Comparison of ENCODE assay signal across 21 mouse cellular contexts in genomic region chr6:136967466-136967865, GRCm38 (mm10). TPM values are rescaled to one million over a fixed set of nuclear protein-coding genes. Genes with fewer than 3 reads are reported as not detected.
DNase-seq lines count a peak whose midpoint lies in the region; ATAC-seq and TF ChIP-seq lines count a peak whose summit lies in the region.
"Had no signal": no experiment of that assay in that cellular context is flagged by ENCODE, and none has a peak within 500 bp of the region (broad histone marks: within the 10 kb centered on the region; RNA-seq: fewer than 3 reads in every experiment).

No protein-coding gene starts in this region.

- H3K27me3 ChIP-seq in thymus, adult 2 months (ENCODE audit: control insufficient read depth, insufficient read depth, low read length), result no peaks in the 10 kb centered on the region
- H3K27me3 ChIP-seq: hindbrain, embryonic 13.5 days; neural tube, embryonic 15.5 days had no signal

- peak; percentile 33 for ATAC-seq in CD4-positive, CD25-positive, alpha-beta regulatory T cell, adult 4 months
- ATAC-seq in common myeloid progenitor, adult 5-6 weeks (replicated peaks; ENCODE audit: low read depth, poor library complexity, severe bottlenecking), result peak; percentile 14; the same call in 1 of the 2 replicates
- ATAC-seq in erythroblast, adult 5-6 weeks (replicated peaks; ENCODE audit: low FRiP score, poor library complexity, severe bottlenecking), result no peak
- ATAC-seq: lung, postnatal 0 days had no signal

- peaks cover 20% of the 10 kb centered on the region for H3K4me1 ChIP-seq in thymus, adult 2 months (replicated peaks; ENCODE audit: control insufficient read depth, insufficient read depth, low read length)
- H3K4me1 ChIP-seq: hindbrain, embryonic 13.5 days; neural tube, embryonic 15.5 days had no signal

- no peak for DNase-seq in thymus, adult 2 months
- DNase-seq in thymus, adult 18-20 months, result no peak
- DNase-seq in natural killer cell, adult 2 months (ENCODE audit: low spot score in 2 of 2), result peak; percentile 64 to 65
- DNase-seq in adipocyte (ENCODE audit: low spot score), result no peak
- no peak for DNase-seq in adrenal gland, postnatal 10 days
- DNase-seq: adrenal gland, postnatal 25 days; cerebellum, adult 9-11 months; kidney, adult 18-20 months; kidney, postnatal 25 days; layer of hippocampus, adult 9-11 months had no signal

- H3K4me3 ChIP-seq in thymus, adult 2 months (ENCODE audit: control insufficient read depth, insufficient read depth, low read length), result no peak overlapping the region
- H3K4me3 ChIP-seq: hindbrain, embryonic 13.5 days; neural tube, embryonic 15.5 days had no signal

- no peaks in the 10 kb centered on the region for H3K36me3 ChIP-seq in thymus, adult 2 months (ENCODE audit: control insufficient read depth, insufficient read depth, low read length)
- H3K36me3 ChIP-seq: hindbrain, embryonic 13.5 days; neural tube, embryonic 15.5 days had no signal

- WGBS in thymus, adult 2 months, result 32% methylated on average over 4 of the region's 4 CpGs

- no peak for TF ChIP-seq POLR2A in thymus, adult 2 months (IDR thresholded peaks at IDR 0.05; ENCODE audit: control insufficient read depth, extremely low read depth, insufficient read depth, low read length, poor library complexity)

- TF ChIP-seq CTCF in thymus, adult 2 months (IDR thresholded peaks at IDR 0.05; ENCODE audit: borderline replicate concordance, control insufficient read depth, extremely low read depth, insufficient read depth, low read length, poor library complexity), result no peak

- H3K27ac ChIP-seq in thymus, adult 2 months (ENCODE audit: control insufficient read depth, insufficient read depth, low read length), result peak overlapping the region; percentile 35; the same call in 1 of the 2 replicates
- H3K27ac ChIP-seq: hindbrain, embryonic 13.5 days; neural tube, embryonic 15.5 days had no signal

RNA-seq across cellular contexts. Expression of gene Arhgdib, which starts 25.8 kb away (rescaled TPM):
- 644 and 667 TPM in 2 replicates for polyA plus RNA-seq in thymus, adult 2 months (2012; rRNA removed)
- 1,000 to 10,000 TPM; 2,618 to 2,837 TPM for polyA plus RNA-seq in CD4-positive, CD25-positive, alpha-beta regulatory T cell, adult 4 months (2017; shearing (Covaris generic))
- total RNA-seq in common myeloid progenitor, adult 5-6 weeks (2017), result 551 and 575 TPM in 2 replicates
- total RNA-seq in erythroblast, adult 5-6 weeks (2015; ENCODE audit: low replicate concordance), result 1,174 and 1,226 TPM in 2 replicates
- total RNA-seq in erythroblast, adult 5-6 weeks (2017; ENCODE audit: low replicate concordance), result 299 and 335 TPM in 2 replicates
- total RNA-seq in adrenal gland, postnatal 10 days (2021), result 10 to 100 TPM; 43.0 to 44.5 TPM

RNA-seq across cellular contexts. Expression of gene Pde6h, which starts 43.8 kb away (rescaled TPM):
- polyA plus RNA-seq in thymus, adult 2 months (2012; rRNA removed), result 0.01 TPM in 1 of 2 replicates, not detected in the other
- polyA plus RNA-seq in CD4-positive, CD25-positive, alpha-beta regulatory T cell, adult 4 months (2017; shearing (Covaris generic)), result under 1 TPM; 0.05 to 0.10 TPM
- total RNA-seq in common myeloid progenitor, adult 5-6 weeks (2017), result 0.44 TPM in 1 of 2 replicates, not detected in the other
- total RNA-seq in erythroblast, adult 5-6 weeks (2015; ENCODE audit: low replicate concordance), result not detected in 2 replicates
- not detected in 2 replicates for total RNA-seq in erythroblast, adult 5-6 weeks (2017; ENCODE audit: low replicate concordance)
- total RNA-seq in adrenal gland, postnatal 10 days (2021), result under 1 TPM in 1 of 2 experiments, not detected in 1; 0.60 TPM
- total RNA-seq: gastrocnemius, postnatal 4 days had no signal
- polyA plus RNA-seq: heart, embryonic 14.5 days; hindbrain, embryonic 13.5 days; small intestine, adult 2 months; stomach, embryonic 16.5 days had no signal

RNA-seq across cellular contexts. Expression of gene Erp27, which starts 45.5 kb away (rescaled TPM):
- 1.8 and 2.4 TPM in 2 replicates for polyA plus RNA-seq in thymus, adult 2 months (2012; rRNA removed)
- 1 to 10 TPM; 2.9 to 3.1 TPM for polyA plus RNA-seq in CD4-positive, CD25-positive, alpha-beta regulatory T cell, adult 4 months (2017; shearing (Covaris generic))
- total RNA-seq in common myeloid progenitor, adult 5-6 weeks (2017), result 0.32 TPM in 1 of 2 replicates, not detected in the other
- total RNA-seq in erythroblast, adult 5-6 weeks (2015; ENCODE audit: low replicate concordance), result not detected in 2 replicates
- 0.34 TPM in 1 of 2 replicates, not detected in the other for total RNA-seq in erythroblast, adult 5-6 weeks (2017; ENCODE audit: low replicate concordance)
- under 1 TPM; 0.15 to 0.27 TPM for total RNA-seq in adrenal gland, postnatal 10 days (2021)
- total RNA-seq: adrenal gland, postnatal 25 days; gastrocnemius, postnatal 4 days; left cerebral cortex, postnatal 25 days had no signal
- polyA plus RNA-seq: hindbrain, embryonic 13.5 days; neural tube, embryonic 15.5 days had no signal

Comparison
In these comparisons a context has a peak if more than half of its experiments do, and no peak if none do; other contexts are left out.
1. DNase-seq: peak in natural killer cell, adult 2 months (2 of 2); none in thymus, adult 2 months (single experiment), thymus, adult 18-20 months (0 of 2), adipocyte (single experiment) and adrenal gland, postnatal 10 days (single experiment).
2. RNA of gene Arhgdib, which starts 25.8 kb away (total RNA-seq): 299 to 1,226 TPM in erythroblast, adult 5-6 weeks and 551 to 575 TPM in common myeloid progenitor, adult 5-6 weeks; 43.0 to 44.5 TPM in adrenal gland, postnatal 10 days; every median in the first group is over 4 times any median in the second.